9 mouse cellular contexts compared by ENCODE assay signal in genomic region chr17:83353011-83353410, GRCm38 (mm10). TPM values are rescaled to one million over a fixed set of nuclear protein-coding genes. Genes with fewer than 3 reads are reported as not detected.
DNase-seq lines count a peak whose midpoint lies in the region; ATAC-seq and TF ChIP-seq lines count a peak whose summit lies in the region.
"Had no signal": no experiment of that assay in that cellular context is flagged by ENCODE, and none has a peak within 500 bp of the region (broad histone marks: within the 10 kb centered on the region; RNA-seq: fewer than 3 reads in every experiment).

No protein-coding gene starts in this region.

- H3K9me3 ChIP-seq in heart, postnatal 0 days (replicated peaks; ENCODE audit: control insufficient read depth, low read length) = no peaks in the 10 kb centered on the region
- H3K9me3 ChIP-seq in hindbrain, embryonic 16.5 days (ENCODE audit: control insufficient read depth, low read length) = no peaks in the 10 kb centered on the region
- H3K9me3 ChIP-seq in midbrain, embryonic 15.5 days = no peaks in the 10 kb centered on the region

- 42% methylated on average over 5 of the region's 5 CpGs for WGBS in heart, postnatal 0 days
- WGBS in hindbrain, embryonic 16.5 days = 18% methylated on average over 5 of the region's 5 CpGs
- 18% methylated on average over 5 of the region's 5 CpGs for WGBS in midbrain, embryonic 15.5 days

- H3K27me3 ChIP-seq in heart, postnatal 0 days (ENCODE audit: control insufficient read depth, insufficient read depth, low read length) = no peaks in the 10 kb centered on the region
- no peaks in the 10 kb centered on the region for H3K27me3 ChIP-seq in hindbrain, embryonic 16.5 days (replicated peaks; ENCODE audit: control insufficient read depth, insufficient read depth, low read length)
- H3K27me3 ChIP-seq in midbrain, embryonic 15.5 days (replicated peaks) = no peaks in the 10 kb centered on the region

- H3K9ac ChIP-seq in heart, postnatal 0 days (replicated peaks; ENCODE audit: low read depth, low read length) = no peak overlapping the region
- H3K9ac ChIP-seq in hindbrain, embryonic 16.5 days (ENCODE audit: low read depth, low read length) = no peak overlapping the region; the same call in 1 of the 2 replicates
- no peak overlapping the region for H3K9ac ChIP-seq in midbrain, embryonic 15.5 days

- TF ChIP-seq EP300 in heart, postnatal 0 days (IDR thresholded peaks at IDR 0.05; ENCODE audit: low read depth) = no peak

- peak overlapping the region; percentile 95 for H3K4me2 ChIP-seq in heart, postnatal 0 days (ENCODE audit: low read depth, low read length)
- peak overlapping the region; percentile 80 for H3K4me2 ChIP-seq in hindbrain, embryonic 16.5 days (ENCODE audit: low read length)
- peak overlapping the region; percentile 57 for H3K4me2 ChIP-seq in midbrain, embryonic 15.5 days

- H3K27ac ChIP-seq in heart, postnatal 0 days (ENCODE audit: low read depth) = no peak overlapping the region
- no peak overlapping the region for H3K27ac ChIP-seq in hindbrain, embryonic 16.5 days (ENCODE audit: low read depth, low read length)
- H3K27ac ChIP-seq in midbrain, embryonic 15.5 days = no peak overlapping the region

- peaks cover 15% of the 10 kb centered on the region for H3K4me1 ChIP-seq in heart, postnatal 0 days (ENCODE audit: control insufficient read depth, insufficient read depth)
- peaks cover 20% of the 10 kb centered on the region for H3K4me1 ChIP-seq in hindbrain, embryonic 16.5 days (ENCODE audit: control insufficient read depth, insufficient read depth, low read depth, low read length)
- peaks cover 17% of the 10 kb centered on the region for H3K4me1 ChIP-seq in midbrain, embryonic 15.5 days

- peak overlapping the region; percentile 21; the same call in 1 of the 2 replicates for H3K4me3 ChIP-seq in heart, postnatal 0 days (ENCODE audit: low read depth, low read length)
- H3K4me3 ChIP-seq in hindbrain, embryonic 16.5 days (ENCODE audit: low read length) = peak overlapping the region; percentile 6; the same call in 1 of the 2 replicates
- peak overlapping the region; percentile 91 for H3K4me3 ChIP-seq in midbrain, embryonic 15.5 days

- ATAC-seq in heart, postnatal 0 days (ENCODE audit: insufficient read depth, low read depth) = no peak
- no peak for ATAC-seq in hindbrain, embryonic 16.5 days
- ATAC-seq in midbrain, embryonic 15.5 days (replicated peaks) = no peak

- H3K36me3 ChIP-seq in heart, postnatal 0 days (replicated peaks; ENCODE audit: control insufficient read depth, insufficient read depth, low read length) = no peaks in the 10 kb centered on the region
- H3K36me3 ChIP-seq in hindbrain, embryonic 16.5 days (ENCODE audit: control insufficient read depth, insufficient read depth, low read length) = no peaks in the 10 kb centered on the region
- H3K36me3 ChIP-seq in midbrain, embryonic 15.5 days (replicated peaks) = no peaks in the 10 kb centered on the region

- no peak for TF ChIP-seq CTCF in heart, postnatal 0 days (IDR thresholded peaks at IDR 0.05; ENCODE audit: low read depth)

- no peak for DNase-seq in heart, postnatal 0 days (ENCODE audit: low spot score)
- no peak for DNase-seq in heart, adult 8-10 months (ENCODE audit: low spot score)
- peak; percentile 39 for DNase-seq in adipocyte (ENCODE audit: low spot score)
- no peak for DNase-seq in adrenal gland, postnatal 4 days (ENCODE audit: low spot score in 2 of 2)
- DNase-seq in frontal cortex, postnatal 14 days (ENCODE audit: low spot score in 2 of 2) = no peak
- no peak for DNase-seq in adrenal gland, adult 18-20 months (ENCODE audit: low spot score in 2 of 2)
- DNase-seq: thymus, postnatal 25 days had no signal

RNA-seq across cellular contexts. Expression of gene Eml4, which starts 2.3 kb away (rescaled TPM):
- total RNA-seq in heart, postnatal 0 days (2014; rRNA removed; ENCODE audit: low replicate concordance) = 11.6 and 15.6 TPM in 2 replicates
- 4.5 and 5.0 TPM in 2 replicates for polyA plus RNA-seq in heart, postnatal 0 days (2015; fragmentation: Nextera tagmentation; extraction: Ambion mirVana)
- total RNA-seq in heart, adult 8-10 months (2022) = 1 to 10 TPM; 3.3 to 5.0 (median 4.0) TPM
- polyA plus RNA-seq in hindbrain, embryonic 16.5 days (2015; fragmentation: Nextera tagmentation; extraction: Ambion mirVana) = 22.7 and 28.0 TPM in 2 replicates
- 34.0 and 35.2 TPM in 2 replicates for polyA plus RNA-seq in midbrain, embryonic 15.5 days (2015; fragmentation: Nextera tagmentation; extraction: Ambion mirVana)
- total RNA-seq in adrenal gland, postnatal 4 days (2021) = 10 to 100 TPM; 34.5 to 35.7 TPM
- total RNA-seq in adrenal gland, adult 18-20 months (2021) = 10 to 100 TPM; 11.7 to 18.7 TPM

Comparison
In these comparisons a context has a peak if more than half of its experiments do, and no peak if none do; other contexts are left out.
1. H3K4me3 ChIP-seq: peak in every context shown above with its lines; median percentile 91 in midbrain, embryonic 15.5 days; 21 in heart, postnatal 0 days; 6 in hindbrain, embryonic 16.5 days.